Mouse (Mus musculus): ENCODE data around the gene Bloc1s5.

DNA sequence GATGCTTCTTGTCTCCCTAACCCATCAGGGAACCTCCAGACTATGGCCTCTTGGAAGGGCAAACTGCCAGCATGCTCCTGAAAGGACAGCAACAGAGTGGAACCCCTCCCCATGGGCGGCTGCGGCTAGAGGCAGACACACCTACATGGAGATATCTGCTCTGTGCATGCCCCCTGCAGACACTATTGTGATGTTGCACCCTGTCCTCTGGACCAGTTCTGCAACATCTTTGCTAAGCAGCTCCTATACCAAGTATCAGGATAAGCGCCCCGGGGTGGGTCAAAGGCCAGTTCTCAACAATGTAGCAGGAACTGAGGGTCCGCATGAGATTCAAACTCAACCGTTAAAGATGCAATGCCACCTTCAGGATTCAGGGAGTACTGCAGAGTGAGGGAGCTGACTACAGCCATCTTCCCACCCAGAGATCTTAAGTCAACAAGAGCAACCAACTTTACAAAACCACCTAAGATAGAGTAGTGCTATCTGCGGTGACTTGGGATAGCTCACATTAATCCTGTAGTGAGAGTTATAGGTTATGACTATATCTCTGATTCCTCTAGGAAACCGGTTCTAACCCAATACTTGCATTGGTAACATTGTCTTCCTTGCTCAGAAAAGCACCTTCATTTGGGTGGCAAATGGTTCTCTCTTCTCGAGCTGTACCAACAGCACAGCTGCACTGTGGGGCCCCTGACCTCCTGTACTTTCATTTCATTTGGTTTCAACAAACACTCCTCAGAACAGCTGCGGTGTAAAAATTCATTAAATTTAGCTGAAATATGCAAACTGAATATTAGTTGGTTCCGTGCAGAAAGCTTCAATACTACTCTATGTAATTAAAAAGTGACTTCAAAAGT lies 54.1 kb downstream of the Bloc1s5 start:
- TF ChIP-seq CTCF (conservative IDR thresholded peaks at IDR 0.05; ENCODE audit: insufficient read depth, insufficient read length, low read depth, low read length): peak; percentile 78
- TF ChIP-seq POLR2A (IDR thresholded peaks at IDR 0.05; ENCODE audit: low read depth, low read length): no peak

Data from kidney, adult 2 months (tissue).